Mouse (Mus musculus): ENCODE measurements around the gene Olfr221.

The Olfr221 gene

GRCm38 (mm10) chr14:52019590-52020340 lies 22.5 kb downstream of the Olfr221 start:
- peak; percentile 98 for DNase-seq (ENCODE audit: low spot score)

- DNase-seq (ENCODE audit: low spot score), result no peak
Measured at GRCm38 (mm10) chr14:52019051-52019589, 23.1 kb downstream of the Olfr221 start.

GRCm38 (mm10) chr14:52018248-52019050 lies 23.8 kb downstream of the Olfr221 start:
- DNase-seq (ENCODE audit: low spot score), result no peak

- no peak for DNase-seq (ENCODE audit: low spot score)
Measured at GRCm38 (mm10) chr14:52017662-52018061, 24.6 kb downstream of the Olfr221 start.

- DNase-seq (ENCODE audit: low spot score), result no peak
Measured at GRCm38 (mm10) chr14:52016625-52017405, 25.4 kb downstream of the Olfr221 start.

DNA sequence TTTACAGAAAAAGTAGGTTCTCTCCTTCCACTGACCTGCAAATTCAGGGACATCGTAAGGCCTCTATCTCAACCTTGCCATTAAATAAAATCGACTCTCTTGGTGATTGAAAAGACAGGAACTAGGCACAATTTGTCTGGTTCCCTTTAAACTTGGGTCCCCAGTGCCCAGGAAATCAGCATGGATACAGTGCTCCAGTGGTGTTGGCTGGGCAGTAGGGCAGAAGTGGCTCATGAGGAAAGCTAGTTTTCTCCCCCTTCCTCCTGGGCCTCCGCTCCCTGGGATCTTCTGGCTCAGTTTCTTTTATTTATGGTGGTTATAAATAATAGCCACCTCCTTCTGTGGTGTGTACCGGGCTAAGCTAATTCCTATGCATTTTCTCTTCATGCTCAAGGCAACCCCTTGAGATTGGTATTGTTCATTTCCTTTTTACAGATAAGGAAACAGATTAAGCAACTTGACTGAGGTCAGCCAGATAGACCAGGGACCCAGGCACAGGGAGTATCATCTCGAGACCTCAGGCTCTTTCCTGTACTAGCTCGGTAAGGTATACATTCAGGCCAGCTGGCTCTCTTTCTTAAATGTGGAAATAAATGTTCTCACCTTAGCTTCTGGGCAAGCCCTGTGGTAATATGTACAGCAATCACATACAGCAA lies 26.7 kb downstream of the Olfr221 start, which contains the start of gene Tmem253:
Tmem253 (plus strand) TSS at position 214 of the 656 bp plus-strand sequence.
- DNase-seq (ENCODE audit: low spot score), result no peak

DNA sequence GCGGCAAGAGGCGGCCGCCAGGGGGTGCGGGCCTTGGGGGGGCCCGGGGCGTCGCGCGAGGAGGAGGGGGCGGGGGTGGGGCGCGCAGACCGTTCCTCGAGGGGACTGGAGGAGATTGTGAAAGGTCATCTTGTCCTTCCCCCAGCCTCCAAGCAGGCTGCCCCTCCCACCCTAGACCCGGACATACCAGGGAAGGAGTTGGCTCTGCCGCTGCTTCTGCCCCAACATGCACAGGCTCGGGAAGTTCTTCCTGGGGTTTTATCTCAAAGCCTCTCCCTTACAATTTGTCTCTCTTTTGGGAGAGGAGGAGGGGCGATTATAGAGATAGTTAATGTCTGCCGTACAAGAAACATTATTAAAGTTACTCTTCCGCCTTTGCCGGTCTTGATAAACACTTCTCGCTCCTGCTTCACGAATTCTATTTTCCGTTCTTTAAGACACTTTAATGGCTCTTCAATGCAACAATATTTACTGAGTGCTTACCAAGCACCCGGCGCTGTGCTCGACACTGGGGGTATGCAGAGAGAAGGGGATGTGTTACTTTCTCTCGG lies 27.4 kb downstream of the Olfr221 start:
- peak; percentile 78 for DNase-seq (ENCODE audit: low spot score)

- DNase-seq (ENCODE audit: low spot score), result no peak
Measured at GRCm38 (mm10) chr14:52014271-52014760, 27.9 kb downstream of the Olfr221 start.

- DNase-seq (ENCODE audit: low spot score), result peak; percentile 69
Measured at GRCm38 (mm10) chr14:52013771-52014219, 28.5 kb downstream of the Olfr221 start.

GRCm38 (mm10) chr14:52013021-52013610 lies 29.1 kb downstream of the Olfr221 start:
- DNase-seq (ENCODE audit: low spot score), result no peak

- no peak for DNase-seq (ENCODE audit: low spot score)
Measured at GRCm38 (mm10) chr14:52012553-52012952, 29.7 kb downstream of the Olfr221 start.

DNA sequence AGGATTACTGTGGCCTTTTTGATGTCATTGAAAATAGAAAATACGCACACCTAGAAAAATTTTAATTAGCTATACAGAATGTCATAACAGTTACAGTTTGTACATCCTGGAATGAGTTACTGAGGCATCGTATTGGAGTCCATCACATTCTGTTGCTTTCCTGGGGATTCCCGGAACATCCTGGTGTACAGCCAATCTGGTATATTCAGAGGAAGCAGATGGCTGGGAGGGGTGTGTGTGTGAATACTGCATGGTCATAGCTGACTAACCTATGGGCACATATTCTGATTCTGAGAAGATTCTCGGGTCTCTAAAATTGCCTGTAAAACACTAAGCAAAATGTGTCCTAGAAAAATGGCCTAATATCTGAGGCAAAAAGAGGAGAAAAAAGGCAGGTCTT lies 30.2 kb downstream of the Olfr221 start:
- peak; percentile 22 for DNase-seq (ENCODE audit: low spot score)

GRCm38 (mm10) chr14:52011683-52012082 lies 30.6 kb downstream of the Olfr221 start:
- DNase-seq (ENCODE audit: low spot score), result no peak

DNA sequence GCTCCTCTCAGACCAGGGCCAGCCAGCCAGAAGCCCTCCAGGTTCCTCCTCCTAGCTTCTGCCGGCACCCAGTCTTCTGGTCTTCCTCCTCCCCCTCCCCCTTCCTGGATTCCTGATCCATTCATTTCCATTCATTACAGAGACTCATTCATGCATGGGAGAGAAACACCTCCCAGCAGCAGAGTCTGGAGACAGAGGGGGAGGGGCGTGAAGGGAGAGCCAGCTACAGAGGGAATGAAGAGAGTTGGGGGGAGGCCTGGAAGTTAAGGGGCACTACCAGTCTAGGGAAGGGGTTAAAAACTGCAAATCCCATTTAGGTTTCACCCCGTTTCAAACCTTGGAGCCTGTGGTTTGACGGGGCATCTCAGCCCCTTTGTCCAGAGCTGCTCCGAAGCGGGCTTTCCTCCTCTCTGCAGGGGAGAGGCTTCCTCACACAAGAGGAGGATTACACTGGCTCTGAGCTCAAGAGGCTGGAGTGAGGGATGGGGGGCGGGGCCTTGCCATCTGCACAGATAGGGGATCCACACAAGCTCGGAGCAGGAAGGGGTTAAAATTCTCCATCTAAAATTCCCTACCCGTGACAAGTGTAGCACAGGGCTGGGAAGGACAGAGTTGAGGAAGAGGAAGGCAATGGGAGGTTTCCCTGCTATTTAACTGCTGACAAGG lies 31.7 kb downstream of the Olfr221 start:
- peak; percentile 95 for DNase-seq (ENCODE audit: low spot score)

DNA sequence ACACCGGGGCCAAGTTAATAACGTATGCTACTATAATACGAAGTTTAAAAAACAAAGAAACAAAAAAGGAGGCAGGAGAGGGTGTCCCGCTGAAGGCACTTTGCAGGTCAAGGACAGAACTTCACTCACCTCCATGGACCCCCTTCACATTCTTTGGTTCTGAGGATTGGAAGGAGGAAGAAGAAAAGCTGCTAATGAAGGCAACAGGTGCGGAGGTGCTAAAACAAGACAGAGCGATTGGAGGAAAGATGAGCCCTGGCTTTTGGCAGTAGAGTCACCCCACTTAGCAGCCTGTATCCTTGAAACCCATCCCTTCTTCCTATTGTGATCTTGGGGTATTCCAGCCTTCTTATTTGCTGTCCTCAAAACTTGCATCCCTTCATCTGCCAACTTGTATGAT lies 32.4 kb downstream of the Olfr221 start:
- peak; percentile 41 for DNase-seq (ENCODE audit: low spot score)

GRCm38 (mm10) chr14:52009361-52009760 lies 32.9 kb downstream of the Olfr221 start:
- no peak for DNase-seq (ENCODE audit: low spot score)

DNA sequence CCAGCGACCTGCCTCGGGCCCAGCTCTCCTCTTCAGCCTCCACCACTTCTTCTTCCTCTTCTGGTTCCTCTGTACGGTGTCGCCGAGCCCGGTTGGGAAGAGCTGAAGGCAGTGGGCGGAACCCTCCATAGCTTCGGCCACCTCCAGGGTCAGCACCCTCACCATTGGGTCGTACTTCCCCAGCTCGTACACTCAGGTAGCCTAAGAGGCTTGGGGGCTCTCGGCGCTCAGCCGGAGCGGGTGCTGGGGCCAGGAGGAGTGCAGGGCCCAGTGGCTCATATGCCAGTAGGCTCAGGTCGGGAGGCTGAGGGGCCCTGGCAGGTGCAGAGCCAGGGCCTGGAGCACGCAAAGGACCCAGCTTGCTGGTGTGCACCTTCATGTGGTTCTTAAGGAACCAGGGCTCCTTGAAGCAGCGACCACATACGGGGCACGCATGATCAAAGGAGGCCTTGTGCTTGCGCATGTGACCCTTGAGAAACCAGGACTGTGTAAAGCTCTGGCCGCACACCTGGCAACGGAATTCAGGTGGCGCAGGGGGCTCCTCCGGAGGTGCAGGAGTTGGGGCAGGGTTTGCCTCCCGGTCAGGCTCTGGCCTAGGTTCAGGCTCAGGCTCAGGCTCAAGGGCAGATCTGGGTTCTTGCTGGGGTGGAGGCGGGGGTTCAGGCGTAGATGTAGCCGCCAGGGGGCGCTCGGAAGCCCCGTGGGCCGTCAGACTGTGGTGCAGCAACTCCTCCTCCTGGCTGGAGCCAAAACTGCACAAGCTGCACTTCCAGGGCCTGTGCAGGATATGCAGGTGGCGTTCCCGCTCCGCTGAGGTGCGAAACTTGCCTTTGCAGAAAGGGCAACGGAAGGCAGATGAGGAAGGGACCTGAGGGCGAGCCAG lies 33.7 kb downstream of the Olfr221 start:
- DNase-seq (ENCODE audit: low spot score), result peak; percentile 95

DNA sequence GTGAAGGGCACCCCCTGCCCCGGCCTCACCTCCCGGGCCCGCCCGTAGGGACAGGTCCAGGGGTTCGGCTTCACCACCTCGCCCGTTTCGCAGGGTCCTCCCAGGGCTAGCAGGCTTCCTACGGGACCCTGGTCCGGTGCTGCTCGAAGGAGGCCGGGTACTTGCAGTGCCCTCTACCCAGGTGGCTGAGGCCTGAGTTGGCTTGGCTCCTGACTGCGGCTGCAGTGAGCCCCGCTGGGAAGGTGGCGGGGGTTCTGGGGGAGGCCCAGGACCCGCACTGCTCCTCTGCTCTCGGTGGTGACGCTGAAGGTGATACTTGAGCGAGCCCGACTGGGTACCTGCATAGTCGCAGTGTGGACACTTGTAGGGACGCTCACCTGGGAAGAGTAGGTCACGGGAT lies 35.5 kb downstream of the Olfr221 start:
- no peak for DNase-seq (ENCODE audit: low spot score)

- peak; percentile 53 for DNase-seq (ENCODE audit: low spot score)
Measured at GRCm38 (mm10) chr14:52006241-52006640, 36.0 kb downstream of the Olfr221 start.

All from retina, embryonic 14.5 days (tissue).